Mouse (Mus musculus) cerebellum, adult 18-20 months (tissue): ENCODE results near the gene Trit1.
A peak's percentile ranks its signal among the peaks of the same experiment; 100 is the strongest.

Experiments used
- DNase-seq, 2 experiments: peaks; one replicate each; pipeline ENCODE4 v3.0.0; 2021

Gene Trit1

GRCm38 (mm10) chr4:123053179-123053578, 36.8 kb downstream of the Trit1 start:
- DNase-seq, result peak; percentile 83 to 90

- DNase-seq, result no peak
These were observed 37.9 kb downstream of the Trit1 start for GRCm38 (mm10) chr4:123054172-123054790.

- no peak for DNase-seq
These were observed 40.2 kb downstream of the Trit1 start for GRCm38 (mm10) chr4:123056560-123057109.

- no peak for DNase-seq
These were observed 41.6 kb downstream of the Trit1 start for GRCm38 (mm10) chr4:123057957-123058356.

GRCm38 (mm10) chr4:123061744-123062143, 45.3 kb downstream of the Trit1 start:
- no peak for DNase-seq

- no peak for DNase-seq
These were observed 52.2 kb downstream of the Trit1 start for GRCm38 (mm10) chr4:123068646-123069045.

- DNase-seq, result peak; percentile 50 to 52
These were observed 55.0 kb downstream of the Trit1 start for GRCm38 (mm10) chr4:123071266-123071966.

GRCm38 (mm10) chr4:123076928-123077327, 60.5 kb downstream of the Trit1 start:
- DNase-seq, result no peak

GRCm38 (mm10) chr4:123078231-123078630, 61.8 kb downstream of the Trit1 start:
- DNase-seq, result no peak

- peak; percentile 31 to 45 for DNase-seq
These were observed 64.4 kb downstream of the Trit1 start for GRCm38 (mm10) chr4:123080791-123081190.

- peak; percentile 65 to 84 for DNase-seq
These were observed 66.1 kb downstream of the Trit1 start for GRCm38 (mm10) chr4:123082283-123083163.

GRCm38 (mm10) chr4:123083323-123083902, 67.0 kb downstream of the Trit1 start:
- DNase-seq, result no peak

GRCm38 (mm10) chr4:123085290-123085689, 68.9 kb downstream of the Trit1 start:
- no peak for DNase-seq

GRCm38 (mm10) chr4:123086381-123086780, 70.0 kb downstream of the Trit1 start:
- no peak for DNase-seq

GRCm38 (mm10) chr4:123092621-123093020, 76.2 kb downstream of the Trit1 start:
- DNase-seq, result no peak

- no peak for DNase-seq
These were observed 76.8 kb downstream of the Trit1 start for GRCm38 (mm10) chr4:123093064-123093776.

- DNase-seq, result no peak
These were observed 77.5 kb downstream of the Trit1 start for GRCm38 (mm10) chr4:123093869-123094268.
